Mouse (Mus musculus): ENCODE results near the gene Gm47995.
"Not testable (repeated sequence)": the region's sequence is repeated elsewhere in the genome, so short reads cannot be mapped to it uniquely, and the experiment has no call there.

Gene Gm47995

DNA sequence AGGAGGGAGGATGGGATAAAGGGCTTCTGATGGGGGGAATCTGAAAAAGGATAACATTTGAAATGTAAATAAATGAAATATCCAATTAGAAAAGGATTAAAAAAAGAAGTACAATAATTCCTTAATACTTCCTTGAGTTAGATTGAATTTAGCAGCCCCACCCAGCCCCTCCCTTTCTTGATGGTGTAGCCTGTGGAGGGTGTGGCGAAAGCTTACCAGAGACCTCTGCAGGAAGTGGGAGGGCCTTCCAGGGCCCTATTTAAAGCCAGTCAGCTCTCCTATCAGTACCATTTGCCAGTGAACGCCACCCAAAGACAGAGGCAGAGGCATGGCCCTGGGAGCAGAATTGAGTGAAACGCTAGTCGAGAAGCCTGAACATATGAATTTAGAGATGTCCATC is at the start of gene Gm47995:
Gene Gm47995 (plus strand): TSS at position 329 of the 400 bp plus-strand sequence.
- DNase-seq (ENCODE audit: low spot score in 2 of 2), result not testable (repeated sequence)

DNA sequence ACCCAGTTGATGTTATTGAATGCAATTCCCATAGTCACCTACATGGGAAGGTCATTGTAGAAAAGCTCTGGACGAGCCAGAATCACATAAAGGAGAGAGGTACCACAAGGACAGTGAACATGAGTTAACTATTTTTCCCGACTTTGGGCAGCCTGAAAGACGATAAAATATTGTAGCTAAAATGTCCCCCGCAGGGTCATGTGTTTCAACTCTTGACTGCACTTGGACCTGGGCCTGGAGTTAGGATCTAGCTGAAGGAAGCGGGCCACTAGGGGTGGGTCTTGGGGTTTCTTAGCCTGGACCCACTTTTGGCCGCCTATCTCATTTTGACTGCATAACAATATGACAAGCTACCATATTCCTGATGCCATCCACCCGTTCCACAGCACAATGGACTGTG is 48.0 kb upstream of the Gm47995 start:
- no peak for DNase-seq (ENCODE audit: low spot score in 2 of 2)

DNA sequence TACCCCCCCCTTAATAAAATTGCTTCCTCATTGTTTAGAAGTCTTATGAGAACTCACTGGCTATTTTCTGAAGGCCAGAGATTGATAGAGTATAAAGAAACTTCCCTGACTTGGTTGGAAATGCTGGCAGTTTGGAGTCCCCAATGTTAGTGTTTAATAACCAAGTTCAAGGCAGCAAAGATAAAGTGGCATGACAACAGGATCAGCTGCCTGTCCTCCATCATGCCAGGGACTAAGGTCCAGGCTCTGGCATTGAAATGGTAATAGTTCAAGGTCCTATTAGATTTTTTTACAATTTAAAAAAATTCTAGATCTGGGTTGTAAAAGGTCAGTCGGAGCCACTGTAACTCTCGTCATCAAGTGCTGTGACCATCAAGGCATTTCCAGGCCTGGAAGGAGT is 47.2 kb upstream of the Gm47995 start:
- DNase-seq (ENCODE audit: low spot score in 2 of 2), result no peak

DNA sequence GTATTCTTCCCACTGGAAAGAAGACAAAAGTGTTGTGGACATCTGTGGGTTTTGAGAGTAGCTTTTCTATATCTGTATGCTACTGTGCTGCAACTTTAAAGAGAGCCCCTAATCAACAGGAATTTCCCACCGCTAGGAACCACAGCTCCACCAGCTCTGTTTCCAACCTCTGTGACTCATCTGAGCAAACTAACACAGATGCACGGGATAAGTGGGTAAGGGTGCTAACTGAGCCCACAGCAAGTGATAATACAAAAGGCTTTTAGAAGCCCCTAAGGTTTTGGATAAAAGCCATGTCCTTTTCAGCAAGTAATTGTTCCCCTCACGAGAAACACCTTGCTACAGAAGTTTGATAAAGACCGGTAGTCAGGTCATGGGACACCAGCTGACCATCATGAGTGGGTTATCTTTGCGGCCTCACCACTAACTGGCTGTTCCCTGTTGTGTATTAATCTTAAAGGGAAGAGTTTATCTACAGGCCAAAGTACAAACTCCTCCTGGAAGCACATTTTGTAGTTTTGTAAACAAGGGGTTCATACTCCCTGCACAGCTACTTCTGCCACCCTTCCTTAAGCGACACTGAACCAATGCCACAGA is 45.1 kb upstream of the Gm47995 start:
- no peak for DNase-seq (ENCODE audit: low spot score in 2 of 2)

DNA sequence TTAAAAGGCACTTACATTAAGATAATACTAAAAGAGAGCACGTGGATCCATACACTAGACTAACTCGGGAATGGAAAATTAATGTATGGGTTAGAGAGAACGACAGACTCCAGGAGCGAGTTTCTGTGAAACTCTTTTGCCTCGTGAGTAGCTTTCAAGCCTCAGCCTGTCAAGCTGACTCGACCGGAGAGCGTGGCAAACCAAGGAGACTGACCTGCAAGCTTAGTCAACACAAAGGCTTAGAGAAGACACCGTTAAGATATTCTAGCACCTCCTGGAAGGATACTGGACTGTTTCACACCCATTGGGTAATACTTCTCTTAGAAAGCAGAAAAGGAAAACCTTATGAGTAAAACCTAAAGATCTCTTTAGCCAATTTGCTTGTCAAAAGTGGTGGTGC is 44.1 kb upstream of the Gm47995 start:
- not testable (repeated sequence) for DNase-seq (ENCODE audit: low spot score in 2 of 2)

DNA sequence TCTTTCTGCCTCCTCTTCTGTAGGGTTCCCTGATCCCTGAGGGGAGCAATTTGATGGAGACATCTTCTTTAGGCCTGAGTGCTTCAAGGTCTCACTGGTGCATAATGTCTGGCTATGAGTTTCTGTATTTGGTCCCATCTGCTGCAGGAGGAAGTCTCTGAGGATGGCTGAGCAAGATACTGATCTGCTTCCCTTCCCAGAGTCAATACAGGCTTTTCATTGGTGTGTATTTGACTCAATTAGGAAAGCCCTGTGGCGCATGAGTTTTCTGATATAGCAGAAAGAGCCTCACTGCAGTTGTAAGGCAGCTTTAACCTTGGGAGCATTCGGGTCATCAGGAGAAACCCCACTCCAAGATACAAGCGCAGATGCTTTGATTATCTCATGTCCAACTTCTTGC is 42.1 kb upstream of the Gm47995 start:
- DNase-seq (ENCODE audit: low spot score in 2 of 2), result no peak

DNA sequence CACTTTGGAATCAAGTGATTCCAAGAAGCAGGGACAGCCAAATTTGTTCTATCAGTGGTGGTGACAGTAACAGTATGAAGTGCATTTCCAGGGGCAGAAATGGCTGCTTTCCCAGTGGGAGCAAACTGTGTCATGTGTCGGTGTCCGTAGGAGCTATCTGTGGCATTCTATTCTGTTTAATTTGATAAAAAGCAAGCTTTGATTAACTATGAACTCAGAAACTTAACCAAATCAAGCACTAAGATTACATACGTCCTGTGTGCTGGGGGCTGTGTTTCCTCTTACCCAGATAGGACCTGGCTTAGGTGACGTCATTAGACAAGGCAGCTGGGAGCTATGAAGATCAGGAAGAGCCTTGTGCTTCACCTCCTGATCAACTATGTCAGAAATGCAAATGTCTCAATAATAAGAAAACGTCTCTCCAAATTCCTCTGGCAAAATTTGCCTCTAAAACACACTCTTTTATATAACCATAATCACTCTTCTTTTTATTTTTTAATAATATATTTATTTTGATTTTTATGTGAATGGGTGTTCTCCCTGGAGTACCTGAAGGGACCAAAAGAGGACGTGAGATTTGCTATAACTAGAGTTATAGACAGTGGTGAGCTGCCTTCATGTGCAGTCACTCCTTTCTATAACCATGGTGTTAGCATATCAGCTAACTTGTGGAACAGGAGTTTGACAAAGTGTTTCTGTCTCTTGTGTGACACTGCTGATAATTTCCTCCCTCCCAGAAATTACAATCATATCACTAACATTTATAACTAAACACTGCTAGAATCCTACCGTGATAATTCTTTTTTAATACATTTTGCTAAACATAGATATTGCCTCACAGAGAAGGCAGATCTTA is 41.2 kb upstream of the Gm47995 start:
- DNase-seq (ENCODE audit: low spot score in 2 of 2), result no peak

DNA sequence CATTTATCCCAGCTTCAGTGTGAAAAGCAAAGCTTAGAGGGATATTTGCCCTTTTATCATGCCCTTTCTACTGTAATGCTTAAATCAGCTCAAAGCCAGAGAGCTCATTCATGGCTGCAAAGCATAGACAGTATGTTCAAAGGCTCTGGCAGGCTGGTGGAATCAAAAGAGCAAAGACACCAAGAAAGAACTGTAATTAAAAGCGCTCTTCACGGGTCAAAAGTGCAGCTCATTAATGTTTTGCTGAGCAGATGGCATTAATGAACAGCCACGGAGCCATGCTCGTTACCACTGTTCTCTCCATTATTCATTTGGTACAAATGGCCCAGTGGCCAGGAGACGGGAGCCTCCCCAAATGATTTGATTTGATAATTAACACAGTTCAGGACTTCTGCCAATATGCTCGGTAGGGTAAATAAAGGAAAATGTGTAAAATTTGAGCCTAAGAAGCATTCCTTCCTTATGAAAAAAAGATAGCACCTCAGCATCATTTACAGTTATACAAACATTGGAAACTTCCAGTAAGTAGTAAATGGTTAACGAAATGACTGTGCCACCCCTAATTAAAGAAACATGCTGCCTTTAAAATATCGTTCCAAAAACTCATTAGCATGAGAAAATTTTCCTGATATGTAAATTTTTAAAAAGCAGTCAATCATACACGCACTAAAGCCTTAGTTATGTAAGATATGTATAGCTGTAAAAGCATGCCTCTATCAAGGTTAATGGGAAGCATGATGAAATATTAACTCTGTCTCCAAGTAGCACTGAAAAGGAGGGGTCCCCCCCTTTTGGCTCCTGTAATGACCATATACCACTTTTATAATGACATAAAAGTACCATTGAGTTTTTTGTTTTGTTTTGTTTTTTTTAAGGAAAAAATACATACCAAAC is 40.0 kb upstream of the Gm47995 start:
- DNase-seq (ENCODE audit: low spot score in 2 of 2), result no peak

DNA sequence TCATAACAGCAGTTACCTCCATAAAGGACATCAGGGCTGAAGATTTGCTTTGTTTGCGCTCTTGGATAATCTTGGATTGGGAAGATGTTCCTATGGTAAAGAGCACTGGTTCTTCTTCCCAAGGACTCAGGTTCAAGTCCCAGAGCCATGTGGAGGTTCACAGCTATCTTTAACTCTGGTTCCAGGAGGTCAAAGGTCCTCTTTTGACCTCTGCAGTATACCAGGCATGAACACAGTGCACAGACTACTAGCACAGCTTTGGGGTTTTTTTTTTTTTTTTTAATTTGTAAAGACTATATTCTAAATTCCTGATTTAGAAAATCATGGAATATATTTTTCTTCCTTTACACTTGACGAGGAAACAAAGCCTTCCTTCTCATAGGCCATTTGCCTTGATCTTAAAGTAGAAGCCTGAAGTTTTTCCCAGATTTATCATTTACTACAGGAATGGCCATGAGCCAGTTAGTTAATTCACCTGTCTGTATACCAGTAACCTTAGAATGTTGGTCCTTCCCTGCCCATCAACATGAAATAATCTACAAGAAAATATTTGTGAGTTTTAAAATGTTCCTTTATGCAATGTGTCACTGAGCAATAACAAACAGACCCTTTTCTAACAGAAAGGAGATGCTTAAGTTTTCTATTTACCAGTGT is 39.3 kb upstream of the Gm47995 start:
- DNase-seq (ENCODE audit: low spot score in 2 of 2), result no peak

DNA sequence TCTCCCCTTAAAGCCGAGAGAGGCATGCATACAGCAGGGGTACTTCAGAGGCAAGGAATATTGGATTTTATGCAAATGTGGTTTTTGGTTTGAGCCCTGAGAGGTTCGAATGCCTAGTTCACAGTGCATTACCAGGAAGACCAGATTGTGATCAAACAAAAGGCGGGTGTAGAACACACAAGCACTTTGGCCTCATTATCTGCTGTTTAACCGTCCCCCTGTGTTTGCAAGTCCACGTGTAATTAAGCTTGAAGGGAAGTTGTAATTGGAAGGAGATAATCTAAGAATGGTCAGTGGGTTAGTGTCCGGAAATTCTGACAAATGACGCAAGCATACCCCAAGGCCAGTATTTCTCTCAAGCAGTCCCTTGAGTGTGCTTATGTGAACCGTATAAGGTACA is 32.2 kb upstream of the Gm47995 start:
- DNase-seq (ENCODE audit: low spot score in 2 of 2), result no peak

DNA sequence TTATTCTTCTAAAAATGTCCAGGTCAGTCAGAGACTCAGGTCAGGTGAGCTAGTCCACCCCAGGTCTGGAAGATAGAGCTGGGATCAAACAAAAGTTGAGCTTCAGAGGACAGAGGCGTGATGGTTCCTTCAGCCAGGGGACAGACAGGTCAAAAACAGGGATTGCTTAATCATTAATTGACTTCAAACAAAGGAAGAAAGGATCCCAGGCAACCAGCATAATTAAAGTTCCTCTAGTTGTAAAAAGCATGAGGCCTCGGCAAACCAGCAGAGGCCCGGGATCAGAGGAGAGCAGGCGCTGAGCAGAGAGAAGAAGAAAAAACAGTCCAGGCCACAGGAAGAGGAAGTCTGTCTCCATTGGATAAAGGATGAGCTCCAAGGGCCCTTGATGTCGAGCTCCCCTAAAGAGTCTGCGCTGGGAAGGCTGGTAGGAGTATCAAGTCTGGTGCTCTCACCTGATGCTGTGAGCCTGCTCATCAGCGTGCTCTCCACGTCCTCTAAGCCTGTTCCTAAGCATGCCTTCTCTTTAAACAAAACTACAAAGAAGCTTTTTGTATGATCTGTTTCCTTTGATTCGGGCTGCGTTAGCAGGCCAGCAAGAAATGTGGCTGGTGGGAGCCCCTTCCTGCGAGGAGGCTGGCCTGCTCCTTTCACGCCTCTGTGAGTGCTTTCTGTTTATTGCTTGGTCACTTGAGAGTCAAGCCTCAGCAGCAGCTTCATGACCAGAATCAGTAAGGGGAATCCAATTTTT is 30.8 kb upstream of the Gm47995 start:
- DNase-seq (ENCODE audit: low spot score in 2 of 2), result peak in 1 of 2 experiments; percentile 5

DNA sequence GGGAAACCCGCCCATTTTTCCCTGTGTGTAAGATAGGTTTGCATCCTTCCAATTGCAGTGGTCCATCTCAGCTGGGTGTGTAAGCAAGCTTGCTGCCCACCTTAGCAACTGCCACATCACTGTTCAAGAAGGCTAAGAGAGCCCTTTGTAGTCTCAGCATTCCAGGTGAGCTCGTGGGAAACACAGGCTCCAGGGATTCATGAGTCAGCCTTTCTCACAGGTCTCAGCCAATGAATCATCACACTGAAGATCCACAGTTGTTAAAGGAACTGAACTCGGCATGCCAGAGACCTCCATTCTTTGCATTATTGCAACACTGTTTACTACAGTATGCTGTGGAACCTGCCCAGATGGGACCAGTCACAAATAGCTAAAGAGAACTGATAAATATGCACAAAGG is 29.6 kb upstream of the Gm47995 start:
- DNase-seq (ENCODE audit: low spot score in 2 of 2), result no peak

DNA sequence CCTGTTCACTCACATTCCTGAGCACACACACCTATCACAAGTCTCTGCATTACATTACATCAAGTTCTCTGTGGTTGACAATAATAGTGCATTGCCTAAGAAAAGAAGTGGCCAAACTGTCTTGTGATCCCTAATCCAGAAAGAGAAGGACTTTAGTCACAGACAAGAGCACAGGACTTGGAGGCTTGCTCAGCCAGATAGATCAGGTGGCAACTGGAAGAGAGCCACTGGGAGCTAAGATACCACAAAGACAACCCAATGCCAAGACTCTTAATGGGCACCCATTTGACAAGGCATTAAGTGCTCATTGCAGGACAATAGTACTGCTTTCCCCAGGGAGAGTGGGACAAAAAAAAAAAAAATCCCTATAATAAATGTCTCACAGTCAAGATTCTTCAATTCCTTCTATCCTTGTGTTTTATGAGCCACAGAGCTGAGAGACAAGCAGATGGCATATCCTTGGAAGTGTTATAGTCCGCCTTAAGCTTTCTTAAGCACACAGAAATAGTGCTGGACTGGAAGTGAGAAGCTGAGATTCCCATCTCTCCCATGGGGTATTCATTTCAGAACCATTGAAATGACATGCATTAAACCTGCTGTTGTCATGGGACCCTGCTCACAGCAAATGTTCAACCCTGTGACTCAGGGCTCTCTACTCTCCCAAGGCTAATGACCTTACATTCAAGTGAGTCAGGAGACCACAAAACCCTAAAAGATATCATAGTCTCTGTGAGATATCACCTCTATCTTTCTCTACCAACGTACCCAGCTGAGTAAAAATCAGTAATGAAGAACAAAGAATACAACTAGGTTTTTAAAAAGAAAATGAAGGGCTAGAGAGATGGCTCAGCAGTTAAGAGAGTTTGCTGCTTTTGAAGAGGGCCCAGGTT is 26.4 kb upstream of the Gm47995 start:
- DNase-seq (ENCODE audit: low spot score in 2 of 2), result no peak

DNA sequence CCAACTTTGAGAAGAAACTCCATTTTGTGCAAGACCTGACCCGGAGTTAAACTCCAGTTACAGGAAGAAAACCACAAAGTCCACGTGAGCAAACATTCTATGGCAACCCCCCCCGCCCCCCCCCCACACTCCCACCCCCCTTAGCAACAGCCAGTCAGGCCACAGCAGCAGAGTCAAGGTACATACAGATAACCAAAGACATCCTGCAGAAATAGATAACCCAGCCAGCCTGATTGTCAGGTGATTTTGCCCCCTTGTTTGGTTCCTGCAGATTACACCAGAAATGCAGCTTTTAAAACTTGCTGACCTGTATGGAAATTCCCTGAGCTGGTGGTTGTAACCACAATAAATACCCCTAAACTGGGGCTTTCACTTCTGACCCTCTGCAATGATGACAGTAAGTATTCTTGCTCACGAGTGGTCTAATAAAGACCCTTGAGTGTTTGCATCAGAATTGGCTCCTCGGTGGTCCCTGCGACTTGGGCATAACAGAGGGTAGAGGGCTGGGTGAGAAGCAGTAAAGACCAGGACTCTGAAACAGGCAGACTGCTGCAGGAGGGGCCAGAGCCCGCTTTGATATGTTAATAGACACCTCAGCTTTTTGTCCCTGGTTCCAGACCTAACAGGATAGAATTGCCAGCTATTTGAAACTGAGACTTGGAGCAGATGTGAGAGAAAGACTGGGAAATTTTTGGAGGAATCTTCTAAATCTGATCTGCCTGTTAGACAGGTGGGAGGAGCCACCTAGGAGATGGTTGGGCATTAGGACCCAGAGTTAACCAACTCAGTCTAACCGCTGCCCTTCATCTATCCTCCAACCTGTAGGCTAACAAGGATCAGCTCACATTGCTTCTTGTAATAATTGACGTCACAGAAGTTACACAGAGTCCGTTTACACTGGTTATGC is 21.0 kb upstream of the Gm47995 start:
- DNase-seq (ENCODE audit: low spot score in 2 of 2), result no peak

DNA sequence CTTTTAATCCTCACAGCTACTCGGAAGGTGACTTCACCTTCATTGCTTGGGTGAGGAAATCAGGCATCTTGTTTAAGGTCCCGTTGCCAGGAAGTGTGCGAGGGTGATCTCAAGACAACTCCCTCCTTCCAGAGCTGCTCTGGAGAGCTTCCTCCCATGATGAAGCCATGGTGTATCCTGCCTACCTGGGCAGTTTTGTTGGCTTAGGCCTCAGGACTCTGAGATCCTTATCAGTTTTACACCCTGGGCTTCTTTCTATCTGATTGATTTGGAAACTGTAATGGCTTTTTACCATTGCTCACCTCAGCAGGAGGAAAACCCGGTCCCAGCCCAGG is 20.3 kb upstream of the Gm47995 start:
- DNase-seq (ENCODE audit: low spot score in 2 of 2), result no peak

DNA sequence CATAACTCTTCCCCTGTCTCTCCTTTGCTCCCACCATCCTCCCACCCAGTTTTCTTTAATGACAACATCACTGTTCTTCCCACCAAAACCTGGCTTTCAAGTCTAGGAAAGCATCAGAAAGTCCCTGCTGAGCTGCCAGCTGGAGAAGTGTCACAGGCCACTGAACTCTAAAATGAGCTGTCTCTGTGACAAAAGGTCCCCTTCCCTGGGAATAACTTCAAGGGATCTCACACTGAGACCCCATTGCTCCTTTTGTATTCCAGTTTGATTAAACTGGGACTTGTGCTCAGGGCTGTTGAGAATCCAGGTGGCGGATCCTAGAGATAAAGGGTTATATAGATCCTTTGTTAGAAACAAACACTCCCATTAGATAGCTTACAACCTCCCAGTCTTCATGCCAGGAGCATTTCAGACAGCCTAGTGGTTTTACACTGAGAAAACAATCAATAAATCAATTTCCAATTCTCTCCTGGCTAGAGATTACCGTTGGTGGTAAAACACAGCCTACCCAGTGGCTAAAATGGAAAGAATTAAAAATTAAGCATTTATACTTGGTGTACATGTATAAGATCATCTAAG is 19.7 kb upstream of the Gm47995 start:
- DNase-seq (ENCODE audit: low spot score in 2 of 2), result no peak

DNA sequence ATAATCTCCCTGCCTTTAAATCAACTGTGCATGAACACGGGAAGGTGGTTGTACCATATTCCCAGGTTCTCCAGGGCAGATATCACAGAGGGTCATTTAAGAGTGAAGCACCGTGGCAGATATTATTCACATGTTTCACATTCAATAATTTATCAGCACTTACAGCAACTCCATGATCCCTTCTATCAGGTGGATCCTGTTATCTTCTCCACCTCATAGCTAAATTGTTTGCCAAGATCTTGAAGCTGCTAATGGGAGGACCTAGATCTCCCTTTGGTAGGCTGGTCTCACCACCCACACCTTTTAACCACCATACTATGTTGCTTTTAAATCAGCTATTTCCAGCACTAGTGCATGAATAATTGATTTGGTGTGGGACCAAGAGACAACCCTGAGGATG is 18.1 kb upstream of the Gm47995 start:
- DNase-seq (ENCODE audit: low spot score in 2 of 2), result no peak

DNA sequence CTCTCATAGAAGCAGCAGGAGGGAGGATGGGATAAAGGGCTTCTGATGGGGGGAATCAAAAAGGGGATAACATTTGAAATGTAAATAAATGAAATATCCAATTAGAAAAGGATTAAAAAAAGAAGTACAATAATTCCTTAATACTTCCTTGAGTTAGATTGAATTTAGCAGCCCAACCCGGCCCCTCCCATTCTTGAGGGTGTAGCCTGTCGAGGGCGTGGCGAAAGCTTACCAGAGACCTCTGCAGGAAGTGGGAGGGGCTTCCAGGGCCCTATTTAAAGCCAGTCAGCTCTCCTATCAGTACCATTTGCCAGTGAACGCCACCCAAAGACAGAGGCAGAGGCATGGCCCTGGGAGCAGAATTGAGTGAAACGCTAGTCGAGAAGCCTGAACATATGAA is 16.0 kb upstream of the Gm47995 start, which contains the start of gene Gm47985:
Gene Gm47985 (plus strand): TSS at position 272 of the 400 bp plus-strand sequence.
- not testable (repeated sequence) for DNase-seq (ENCODE audit: low spot score in 2 of 2)

DNA sequence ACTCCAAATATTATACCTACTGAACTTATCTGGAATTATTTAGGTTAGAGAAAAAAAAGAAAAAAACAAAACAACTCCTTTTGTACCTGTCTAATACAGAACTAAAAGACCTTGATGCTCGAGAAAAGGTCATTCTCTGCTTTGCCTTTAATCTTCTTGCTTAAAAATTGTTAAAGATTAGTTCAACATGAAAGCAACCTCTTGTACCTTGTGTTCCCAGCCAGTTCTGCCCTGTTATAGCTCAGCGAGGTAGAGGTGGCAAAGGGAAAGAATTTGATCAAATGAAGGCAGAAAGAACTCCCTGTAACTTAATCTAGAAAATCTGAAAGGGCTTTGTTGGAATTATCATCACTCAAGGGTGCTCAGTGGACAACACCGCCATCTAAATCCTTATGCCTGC is 12.1 kb upstream of the Gm47995 start:
- DNase-seq (ENCODE audit: low spot score in 2 of 2), result not testable (repeated sequence)
